Mouse (Mus musculus) kidney, postnatal 0 days (tissue): ENCODE results near the gene Katnbl1. TPM values are rescaled to one million over a fixed set of nuclear protein-coding genes. Genes with fewer than 3 reads are reported as not detected.

Experiments
- ATAC-seq: fragments of 200-750 bp; cut with Nextera tagmentation; replicated peaks from 2 replicates; pipeline ENCODE4 v1.8.0; 2017; ENCODE audit warnings: low read depth, moderate number of reproducible peaks, moderate TSS enrichment, moderate library complexity; ENCODE audit not compliant: low FRiP score
- DNase-seq: peaks from one replicate; pipeline ENCODE4 v3.0.0-alpha.2; 2016; ENCODE audit warnings: low spot score
- H3K27ac ChIP-seq: fragments of 300-500 bp; sonication (generic); 2 replicates; pipeline ENCODE4 v1.5.1; 2014; ENCODE audit warnings: mild to moderate bottlenecking
- H3K27me3 ChIP-seq: fragments of 300-500 bp; sonication (generic); 2 replicates; pipeline ENCODE4 v1.6.1; 2014; ENCODE audit warnings: low read length, mixed read lengths; ENCODE audit not compliant: insufficient read depth
- H3K36me3 ChIP-seq: fragments of 300-500 bp; sonication (generic); 2 replicates; pipeline ENCODE4 v1.6.1; 2014; ENCODE audit warnings: low read length, mixed read lengths; ENCODE audit not compliant: insufficient read depth
- H3K4me1 ChIP-seq: fragments of 300-500 bp; sonication (generic); replicated peaks from 2 replicates; pipeline ENCODE4 v1.6.1; 2014; ENCODE audit warnings: antibody characterized with exemption, low read length, mixed read lengths; ENCODE audit not compliant: insufficient read depth
- H3K4me2 ChIP-seq: fragments of 300-500 bp; sonication (generic); 2 replicates; pipeline ENCODE4 v1.6.1; 2014; ENCODE audit warnings: mild to moderate bottlenecking, low read length, moderate library complexity, mixed read lengths
- H3K4me3 ChIP-seq: fragments of 300-500 bp; sonication (generic); replicated peaks from 2 replicates; pipeline ENCODE4 v1.5.1; 2014; ENCODE audit warnings: low read depth, low read length
- H3K9ac ChIP-seq: fragments of 300-500 bp; sonication (generic); 2 replicates; pipeline ENCODE4 v1.6.1; 2014; ENCODE audit warnings: low read depth, low read length
- H3K9me3 ChIP-seq: fragments of 300-500 bp; sonication (generic); replicated peaks from 2 replicates; pipeline ENCODE4 v1.6.1; 2016; ENCODE audit warnings: low read length, inconsistent platforms, mixed read lengths
- CTCF ChIP-seq: IDR thresholded peaks from 2 replicates; pipeline ENCODE4 v1.5.1; 2016; ENCODE audit warnings: antibody characterized with exemption, low read depth, mild to moderate bottlenecking, moderate library complexity
- WGBS: fragments of 180-500 bp; shearing (Covaris S2); extraction: QIAGEN DNeasy Blood & Tissue Kit; methylation state at CpG from one replicate; pipeline ENCODE4 v1.1.7; 2014; 5-methylcytosine and 5-hydroxymethylcytosine counted together
- polyA plus RNA-seq: library from polyadenylated mRNA; unstranded; fragments of >200 nt; fragmentation: Nextera tagmentation; extraction: Ambion mirVana; gene quantifications from 2 replicates; pipeline ENCODE4 v1.2.1, GENCODE M21; 2015

Katnbl1 gene
- polyA plus RNA-seq, 1 experiment from 2014 or later: 33.8 TPM

- peak within 1 kb of the TSS; percentile 85 for H3K4me3 ChIP-seq
- no peaks in the 10 kb centered on the region for H3K9me3 ChIP-seq
- H3K36me3 ChIP-seq: no peaks in the 10 kb centered on the region
- ATAC-seq (peak; percentile 98), DNase-seq (peak; percentile 95)
- H3K4me1 ChIP-seq: no peaks in the 10 kb centered on the region
- H3K27ac ChIP-seq: peak within 1 kb of the TSS; percentile 71
- peak within 1 kb of the TSS; percentile 64 for H3K4me2 ChIP-seq
- H3K27me3 ChIP-seq: no peaks in the 10 kb centered on the region
- TF ChIP-seq CTCF: no peak
- H3K9ac ChIP-seq: peak within 1 kb of the TSS; percentile 87
- under 1% methylated on average over 49 of the region's 49 CpGs for WGBS
These were observed 76.0 kb downstream of the Katnbl1 start, which contains the start of gene Emc7 for GRCm38 (mm10) chr2:112454862-112455564. Emc7 (plus strand) TSS chr2:112454997.

GRCm38 (mm10) chr2:112460557-112460956 lies 81.5 kb downstream of the Katnbl1 start:
- Histone ChIP-seq H3K9me3 (no peaks in the 10 kb centered on the region), H3K4me3 (no peak overlapping the region), H3K4me1 (no peaks in the 10 kb centered on the region), H3K9ac (no peak overlapping the region), H3K27me3 (no peaks in the 10 kb centered on the region), H3K4me2 (no peak overlapping the region), H3K27ac (no peak overlapping the region), H3K36me3 (peaks cover 18% of the 10 kb centered on the region; the same call in 1 of the 2 replicates)
- 95% methylated on average over 3 of the region's 3 CpGs for WGBS
- TF ChIP-seq CTCF: peak; percentile 41
- DNase-seq: no peak
- no peak for ATAC-seq

Other genes starting within 250 kb of the Katnbl1 start
- gene Olfr1316, start 244.2 kb upstream of the Katnbl1 start, polyA plus RNA-seq: not detected in 2 replicates
- not detected in 2 replicates for gene Olfr1317, start 238.9 kb upstream of the Katnbl1 start, polyA plus RNA-seq
- 0.10 and 0.11 TPM in 2 replicates for gene Olfr1318, start 225.0 kb upstream of the Katnbl1 start, polyA plus RNA-seq
- 18.5 and 19.7 TPM in 2 replicates for gene Lpcat4, start 139.7 kb upstream of the Katnbl1 start, polyA plus RNA-seq
- 0.05 TPM in 2 replicates for gene Nutm1, start 119.9 kb upstream of the Katnbl1 start, polyA plus RNA-seq
- gene Nop10, start 117.3 kb upstream of the Katnbl1 start, polyA plus RNA-seq: 232 and 252 TPM in 2 replicates
- 7.8 and 8.7 TPM in 2 replicates for gene Slc12a6, start 113.4 kb upstream of the Katnbl1 start, polyA plus RNA-seq
- not detected in 2 replicates for gene Gm21985, start 112.9 kb upstream of the Katnbl1 start, polyA plus RNA-seq
- 127 and 141 TPM in 2 replicates for gene Emc4, start 11.2 kb upstream of the Katnbl1 start, polyA plus RNA-seq
- 31.8 and 32.8 TPM in 2 replicates for gene Emc7, start 75.8 kb downstream of the Katnbl1 start, polyA plus RNA-seq
- not detected in 2 replicates for gene Chrm5, start 101.6 kb downstream of the Katnbl1 start, polyA plus RNA-seq
- gene Aven, start 113.8 kb downstream of the Katnbl1 start, polyA plus RNA-seq: 5.4 and 6.2 TPM in 2 replicates